ENCODE assay signal across 10 mouse cellular contexts in the genomic region with DNA sequence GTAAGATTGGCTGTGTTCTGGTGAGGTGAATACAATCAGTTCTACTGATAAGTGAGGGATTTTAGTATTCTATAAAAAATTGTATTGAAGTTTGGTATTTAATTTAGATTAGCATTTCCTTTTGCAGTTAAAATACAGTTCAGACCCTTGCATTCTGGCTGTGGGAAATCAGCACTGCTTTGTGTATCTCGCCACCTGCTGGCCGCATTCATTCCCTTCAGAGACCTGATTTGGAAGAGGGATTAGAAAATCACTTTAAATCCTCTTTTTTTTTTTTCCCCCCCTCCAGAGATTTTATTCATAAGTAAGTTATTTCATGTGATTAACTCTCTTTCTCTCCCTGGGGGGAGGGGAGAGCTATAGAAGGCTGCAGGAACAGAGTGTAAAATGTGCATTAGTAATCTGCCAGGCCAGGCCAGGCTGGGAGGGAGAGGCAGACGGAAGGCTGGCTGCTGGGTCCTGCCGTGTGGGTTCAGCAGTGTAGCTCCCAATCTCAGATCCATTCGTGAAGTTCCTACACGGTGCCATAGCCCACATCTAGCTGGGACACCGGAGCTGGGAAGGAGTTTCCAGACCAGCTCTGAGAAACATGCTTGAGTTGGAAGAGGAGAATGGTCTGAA. TPM values are rescaled to one million over a fixed set of nuclear protein-coding genes. Genes with fewer than 3 reads are reported as not detected.
DNase-seq lines count a peak whose midpoint lies in the region; ATAC-seq lines count a peak whose summit lies in the region.
"Had no signal": no experiment of that assay in that cellular context is flagged by ENCODE, and none has a peak within 500 bp of the region (broad histone marks: within the 10 kb centered on the region; RNA-seq: fewer than 3 reads in every experiment).

No protein-coding gene starts in this region.

- H3K27me3 ChIP-seq in hindbrain, embryonic 10.5 days (ENCODE audit: insufficient read depth, poor library complexity, severe bottlenecking), result no peaks in the 10 kb centered on the region
- no peaks in the 10 kb centered on the region for H3K27me3 ChIP-seq in hindbrain, embryonic 12.5 days
- no peaks in the 10 kb centered on the region for H3K27me3 ChIP-seq in midbrain, embryonic 11.5 days (ENCODE audit: control insufficient read depth, insufficient read depth, low read length)
- H3K27me3 ChIP-seq in splenic B cell, adult 2 months (ENCODE audit: control insufficient read depth, insufficient read depth, low read length, poor library complexity, severe bottlenecking), result no peaks in the 10 kb centered on the region; the same call in 1 of the 2 replicates
- H3K27me3 ChIP-seq: embryonic facial prominence, embryonic 15.5 days; neural tube, embryonic 12.5 days had no signal

- peak; percentile 68 for DNase-seq in hindbrain, embryonic 10.5 days (ENCODE audit: low spot score)
- DNase-seq in R1 (ENCODE audit: low read depth, low spot score), result peak; percentile 71
- DNase-seq in heart, postnatal 14 days, result peak; percentile 71 to 83
- DNase-seq in layer of hippocampus, postnatal 25 days (ENCODE audit: extremely low spot score in 1 of 2, low spot score in 1 of 2), result peak; percentile 45 to 86
- DNase-seq in midbrain, embryonic 11.5 days (ENCODE audit: low spot score, missing footprints), result peak; percentile 95
- DNase-seq in splenic B cell, adult 2 months (ENCODE audit: low read depth, low spot score), result peak; percentile 73

- H3K27ac ChIP-seq in hindbrain, embryonic 10.5 days, result no peak overlapping the region
- H3K27ac ChIP-seq in hindbrain, embryonic 12.5 days, result no peak overlapping the region
- H3K27ac ChIP-seq in midbrain, embryonic 11.5 days (ENCODE audit: low read depth, low read length), result no peak overlapping the region
- H3K27ac ChIP-seq: embryonic facial prominence, embryonic 15.5 days; neural tube, embryonic 12.5 days had no signal

- no peak overlapping the region for H3K9ac ChIP-seq in hindbrain, embryonic 12.5 days
- H3K9ac ChIP-seq in midbrain, embryonic 11.5 days (ENCODE audit: low read length), result peak overlapping the region; percentile 20; the same call in 1 of the 2 replicates
- H3K9ac ChIP-seq: embryonic facial prominence, embryonic 15.5 days; neural tube, embryonic 12.5 days had no signal

- 22% methylated on average over 7 of the region's 7 CpGs for WGBS in hindbrain, embryonic 10.5 days
- WGBS in hindbrain, embryonic 12.5 days, result 24% methylated on average over 7 of the region's 7 CpGs
- 16% methylated on average over 7 of the region's 7 CpGs for WGBS in midbrain, embryonic 11.5 days

- H3K9me3 ChIP-seq in hindbrain, embryonic 10.5 days, result peaks cover 7% of the 10 kb centered on the region; the same call in 1 of the 2 replicates
- H3K9me3 ChIP-seq in hindbrain, embryonic 12.5 days (replicated peaks), result no peaks in the 10 kb centered on the region
- H3K9me3 ChIP-seq in midbrain, embryonic 11.5 days (ENCODE audit: control insufficient read depth, low read length), result no peaks in the 10 kb centered on the region
- H3K9me3 ChIP-seq: embryonic facial prominence, embryonic 15.5 days; neural tube, embryonic 12.5 days had no signal

- no peak overlapping the region for H3K4me3 ChIP-seq in hindbrain, embryonic 10.5 days
- H3K4me3 ChIP-seq in hindbrain, embryonic 12.5 days, result no peak overlapping the region
- no peak overlapping the region for H3K4me3 ChIP-seq in midbrain, embryonic 11.5 days (ENCODE audit: low read depth, low read length)
- H3K4me3 ChIP-seq: embryonic facial prominence, embryonic 15.5 days; neural tube, embryonic 12.5 days had no signal

- intact Hi-C loops in heart, postnatal 14 days (cut with DNase I), result loop anchor here (1.0 to 10.0 kb wide), 5 partner anchors 49 to 397 kb away; a partner anchor contains a TSS

- no peak for ATAC-seq in hindbrain, embryonic 12.5 days (ENCODE audit: low FRiP score)
- ATAC-seq in common myeloid progenitor, adult 5-6 weeks (replicated peaks; ENCODE audit: low read depth, poor library complexity, severe bottlenecking), result peak; percentile 65; the same call in 1 of the 2 replicates
- ATAC-seq in midbrain, embryonic 11.5 days (ENCODE audit: low FRiP score), result 0 out of 2 replicates have a peak, but pooled peaks have one; percentile 46

- no peaks in the 10 kb centered on the region for H3K36me3 ChIP-seq in hindbrain, embryonic 10.5 days
- H3K36me3 ChIP-seq in hindbrain, embryonic 12.5 days, result no peaks in the 10 kb centered on the region
- no peaks in the 10 kb centered on the region for H3K36me3 ChIP-seq in midbrain, embryonic 11.5 days (ENCODE audit: control insufficient read depth, insufficient read depth, low read length)
- H3K36me3 ChIP-seq in splenic B cell, adult 2 months (ENCODE audit: control insufficient read depth, insufficient read depth, low read length, poor library complexity, severe bottlenecking), result no peaks in the 10 kb centered on the region
- H3K36me3 ChIP-seq: embryonic facial prominence, embryonic 15.5 days; neural tube, embryonic 12.5 days had no signal

- H3K4me1 ChIP-seq in hindbrain, embryonic 10.5 days (replicated peaks), result 0 out of 2 replicates have a peak, but pooled peaks cover 4% of the 10 kb centered on the region
- H3K4me1 ChIP-seq in hindbrain, embryonic 12.5 days, result peaks cover 3% of the 10 kb centered on the region; the same call in 1 of the 2 replicates
- no peaks in the 10 kb centered on the region; the same call in 1 of the 2 replicates for H3K4me1 ChIP-seq in midbrain, embryonic 11.5 days (ENCODE audit: control insufficient read depth, insufficient read depth, low read length)
- H3K4me1 ChIP-seq: embryonic facial prominence, embryonic 15.5 days; neural tube, embryonic 12.5 days had no signal

- H3K4me2 ChIP-seq in hindbrain, embryonic 12.5 days (replicated peaks), result no peak overlapping the region
- H3K4me2 ChIP-seq in midbrain, embryonic 11.5 days, result no peak overlapping the region
- H3K4me2 ChIP-seq: embryonic facial prominence, embryonic 15.5 days; neural tube, embryonic 12.5 days had no signal

RNA-seq across cellular contexts. Expression of a gene that starts 34.8 kb away (rescaled TPM):
- polyA plus RNA-seq in hindbrain, embryonic 10.5 days (2016; fragmentation: Nextera tagmentation; extraction: Ambion mirVana), result 0.73 and 1.5 TPM in 2 replicates
- 1.1 and 1.5 TPM in 2 replicates for polyA plus RNA-seq in hindbrain, embryonic 12.5 days (2016; fragmentation: Nextera tagmentation; extraction: Ambion mirVana)
- total RNA-seq in common myeloid progenitor, adult 5-6 weeks (2017), result 64.8 and 72.9 TPM in 2 replicates
- 1 to 10 TPM in 1 of 2 experiments, under 1 TPM in 1; 0.91 to 1.1 TPM for total RNA-seq in heart, postnatal 14 days (2021)
- total RNA-seq in layer of hippocampus, postnatal 25 days (2021), result 1 to 10 TPM; 1.6 to 1.7 TPM
- 1.1 and 1.4 TPM in 2 replicates for polyA plus RNA-seq in midbrain, embryonic 11.5 days (2014; fragmentation: Nextera tagmentation; extraction: Ambion mirVana)

Comparison
In these comparisons a context has a peak if more than half of its experiments do, and no peak if none do; other contexts are left out.
1. RNA of a gene that starts 34.8 kb away (total RNA-seq): 64.8 to 72.9 TPM in common myeloid progenitor, adult 5-6 weeks; 1.6 to 1.7 TPM in layer of hippocampus, postnatal 25 days and 0.91 to 1.1 TPM in heart, postnatal 14 days; every median in the first group is over 10 times any median in the second.
2. Peak in every context shown above with its lines, with median percentiles within 50 percentile points of each other: DNase-seq.